Mouse (Mus musculus) layer of hippocampus, postnatal 10 days (tissue): ENCODE results near the gene Anxa11. TPM values are rescaled to one million over a fixed set of nuclear protein-coding genes. Genes with fewer than 3 reads are reported as not detected.
"Not testable (repeated sequence)": the region's sequence is repeated elsewhere in the genome, so short reads cannot be mapped to it uniquely, and the experiment has no call there.

Experiments used
- DNase-seq, 2 experiments: peaks; one replicate each; pipeline ENCODE4 v3.0.0; 2021; ENCODE audit warnings: low spot score in 2 of 2
- total RNA-seq, 2 experiments: library from RNA; stranded (reverse); gene quantifications; 2 replicates each; pipeline ENCODE4 v1.2.3; 2021

Gene Anxa11
- total RNA-seq, 2 experiments from 2014 or later = 16.6 to 17.0 TPM

- no peak for DNase-seq
These were observed 25.9 kb downstream of the Anxa11 start for GRCm38 (mm10) chr14:25867834-25868233.

- DNase-seq = no peak
These were observed 26.8 kb downstream of the Anxa11 start for GRCm38 (mm10) chr14:25868706-25869105.

DNA sequence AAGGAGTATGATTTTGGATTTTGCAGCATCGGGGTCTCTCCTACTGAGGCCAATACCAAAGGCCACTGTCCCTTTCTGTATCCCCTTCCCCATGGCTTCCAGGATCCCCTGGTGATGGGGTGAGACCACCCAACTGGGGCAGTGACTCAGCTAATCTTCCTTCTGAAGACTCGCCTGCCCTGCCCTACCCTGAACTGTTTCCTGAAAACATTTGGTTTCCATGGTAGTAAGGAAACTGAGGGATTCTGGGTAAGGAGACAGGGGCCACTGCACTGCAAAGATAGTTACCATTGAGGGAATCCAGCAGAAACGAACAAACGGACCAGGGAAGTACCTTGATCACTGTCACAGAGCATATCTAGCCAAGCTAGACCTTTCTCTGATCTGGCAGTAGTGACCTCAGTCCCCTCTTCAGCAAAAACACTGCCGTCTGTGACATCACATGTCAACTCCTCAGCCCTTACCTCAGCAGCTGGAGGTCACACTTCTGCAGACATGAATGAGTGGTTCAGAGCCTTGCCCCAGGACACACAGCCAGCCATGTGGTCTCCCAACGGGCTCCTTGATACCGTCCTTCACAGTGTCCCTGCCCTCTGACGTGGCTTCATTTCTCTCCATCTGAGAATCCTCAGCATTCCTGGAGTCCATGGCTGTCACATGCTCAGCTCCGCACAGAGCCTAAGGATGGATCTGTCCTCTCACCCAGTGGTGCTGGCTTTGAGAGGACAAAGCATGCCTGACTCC, 27.4 kb downstream of the Anxa11 start:
- no peak for DNase-seq

DNA sequence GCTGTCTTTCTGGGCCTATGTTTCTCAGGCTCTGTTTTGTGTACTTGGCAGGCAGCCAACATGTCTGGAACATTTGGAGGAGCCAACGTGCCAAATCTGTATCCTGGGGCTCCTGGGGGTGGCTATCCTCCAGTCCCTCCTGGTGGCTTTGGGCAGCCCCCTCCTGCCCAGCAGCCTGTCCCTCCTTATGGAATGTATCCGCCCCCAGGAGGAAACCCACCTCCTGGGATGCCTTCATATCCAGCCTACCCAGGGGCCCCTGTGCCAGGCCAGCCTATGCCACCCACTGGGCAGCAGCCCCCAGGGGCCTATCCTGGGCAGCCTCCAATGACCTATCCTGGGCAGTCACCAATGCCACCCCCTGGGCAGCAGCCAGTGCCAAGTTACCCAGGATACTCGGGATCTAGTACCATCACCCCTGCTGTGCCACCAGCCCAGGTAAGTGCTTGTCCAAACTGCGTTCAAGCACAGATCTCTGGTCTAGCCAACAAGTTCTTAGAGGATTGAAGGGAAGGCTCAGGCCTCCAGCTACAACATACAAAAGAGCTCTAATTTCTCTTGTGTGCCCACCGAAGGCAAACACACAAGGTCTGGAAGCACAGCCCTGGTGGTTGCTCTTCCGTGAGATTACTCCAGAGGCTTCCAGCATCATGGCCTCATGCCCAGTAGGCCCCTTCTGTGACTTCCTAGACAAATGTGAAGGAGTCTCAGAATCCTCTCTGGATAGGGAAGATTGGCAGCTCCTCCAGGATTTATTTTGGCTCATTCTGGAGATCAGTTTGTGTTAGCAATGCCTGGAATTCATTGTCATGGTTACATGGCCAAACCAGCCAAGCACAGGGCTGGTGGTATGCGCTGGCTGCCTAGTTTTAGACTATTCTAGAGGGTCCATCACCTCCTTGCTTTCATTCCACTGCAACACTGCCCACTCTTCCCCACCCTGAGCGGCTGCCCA, 30.8 kb downstream of the Anxa11 start:
- DNase-seq = peak; percentile 59 to 61

GRCm38 (mm10) chr14:25876640-25877039, 34.7 kb downstream of the Anxa11 start:
- DNase-seq = not testable (repeated sequence)

- DNase-seq = not testable (repeated sequence)
These were observed 39.8 kb downstream of the Anxa11 start for GRCm38 (mm10) chr14:25881769-25882168.

DNA sequence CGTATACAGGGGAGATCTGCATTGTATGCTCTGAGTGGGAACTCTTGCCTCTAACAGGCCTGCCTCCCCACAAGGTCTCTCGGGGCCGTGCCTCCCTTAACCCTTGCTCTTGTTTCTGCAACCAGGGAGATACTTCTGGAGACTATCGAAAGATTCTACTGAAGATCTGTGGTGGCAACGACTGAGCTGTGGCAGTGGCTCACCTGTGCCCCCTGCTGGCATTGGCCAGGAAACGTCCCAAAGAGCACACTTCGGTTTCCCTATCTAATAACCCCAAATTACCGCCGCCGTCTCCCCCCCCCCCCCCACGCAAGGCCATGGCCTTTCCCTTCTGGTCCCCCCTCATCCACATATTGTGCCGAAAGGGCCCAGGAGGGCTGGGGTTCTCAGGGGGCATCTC, 43.9 kb downstream of the Anxa11 start:
- DNase-seq = not testable (repeated sequence)

DNA sequence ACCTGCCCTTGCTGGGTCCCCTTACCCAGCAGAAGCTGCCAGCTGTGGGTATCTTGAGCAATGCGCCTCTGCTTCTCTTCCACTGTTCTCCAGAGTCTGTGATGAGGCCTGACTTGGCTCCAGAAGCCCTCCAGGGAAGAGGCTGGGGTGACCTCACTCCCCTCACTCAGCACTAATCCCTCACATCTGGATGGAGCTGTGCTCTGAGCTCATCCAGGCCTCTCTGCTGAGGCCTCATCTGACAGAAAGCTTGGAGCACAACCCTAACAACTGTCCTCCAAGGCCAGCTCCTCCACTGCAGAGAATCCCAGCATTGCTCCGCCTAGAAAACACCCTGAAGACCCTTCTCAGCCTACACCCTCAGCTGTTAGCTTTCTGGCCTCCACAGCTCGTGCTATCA, 52.6 kb downstream of the Anxa11 start:
- not testable (repeated sequence) for DNase-seq

DNA sequence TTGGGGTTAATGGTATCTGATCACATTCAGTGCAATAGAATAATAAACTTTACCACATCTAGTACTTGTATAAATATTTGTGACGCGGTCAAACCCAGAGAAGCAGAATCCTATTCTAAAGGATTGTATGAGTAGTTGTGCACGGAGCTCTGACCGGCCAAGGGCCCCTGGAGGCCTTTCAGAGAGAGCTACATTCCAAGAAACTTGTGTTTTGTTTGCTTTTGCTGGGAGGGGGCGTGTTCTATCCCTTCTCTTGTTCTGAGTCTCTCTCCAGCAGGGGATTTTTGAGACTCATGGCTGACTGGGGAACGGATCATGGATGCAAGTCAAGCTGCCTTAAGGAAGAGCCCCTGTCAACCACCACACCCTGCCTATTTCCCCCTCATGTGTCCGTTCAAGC, 53.7 kb downstream of the Anxa11 start:
- not testable (repeated sequence) for DNase-seq

DNA sequence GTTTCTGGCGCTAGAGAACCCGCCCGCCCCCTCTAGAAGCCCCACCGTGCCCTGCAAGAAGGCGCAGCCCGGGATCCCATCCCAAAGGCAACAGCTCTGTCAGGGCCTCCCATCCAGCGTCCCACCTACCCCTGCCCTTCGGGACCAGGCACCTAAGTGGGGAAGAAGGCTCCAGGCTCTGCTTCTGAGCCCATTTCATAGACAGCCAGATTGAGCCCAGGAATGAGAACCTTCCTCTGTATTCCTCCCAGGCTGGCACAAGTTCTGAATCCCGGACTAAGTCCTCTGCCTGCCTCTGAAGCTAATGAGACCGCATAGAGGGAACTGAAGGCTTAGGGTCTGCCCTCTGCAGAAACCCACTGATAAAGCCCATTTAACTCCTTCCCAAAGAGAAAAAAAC, 61.0 kb downstream of the Anxa11 start, which contains the start of gene Plac9a:
Gene Plac9a (minus strand): TSS at position 101 of the 400 bp plus-strand sequence.
- DNase-seq = not testable (repeated sequence)

DNA sequence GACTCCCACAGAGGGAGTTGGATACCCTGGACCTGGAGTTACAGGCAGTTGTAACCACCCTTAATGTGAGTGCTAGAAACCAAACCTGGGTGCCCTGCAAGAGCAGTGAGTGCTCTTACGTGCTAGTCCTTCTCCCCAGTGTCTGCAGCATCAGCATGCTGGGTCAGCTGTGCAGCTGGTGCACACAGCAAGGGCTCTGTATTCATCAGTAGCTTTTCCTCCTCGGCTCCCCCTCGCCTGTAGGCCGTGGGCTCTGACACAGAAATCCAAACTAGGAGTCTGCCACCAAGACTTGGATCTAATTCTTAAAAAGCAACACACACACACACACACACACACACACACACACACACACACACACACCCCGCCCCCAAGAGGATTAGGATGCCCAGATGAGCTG, 63.3 kb downstream of the Anxa11 start:
- peak; percentile 1 to 5 for DNase-seq

DNA sequence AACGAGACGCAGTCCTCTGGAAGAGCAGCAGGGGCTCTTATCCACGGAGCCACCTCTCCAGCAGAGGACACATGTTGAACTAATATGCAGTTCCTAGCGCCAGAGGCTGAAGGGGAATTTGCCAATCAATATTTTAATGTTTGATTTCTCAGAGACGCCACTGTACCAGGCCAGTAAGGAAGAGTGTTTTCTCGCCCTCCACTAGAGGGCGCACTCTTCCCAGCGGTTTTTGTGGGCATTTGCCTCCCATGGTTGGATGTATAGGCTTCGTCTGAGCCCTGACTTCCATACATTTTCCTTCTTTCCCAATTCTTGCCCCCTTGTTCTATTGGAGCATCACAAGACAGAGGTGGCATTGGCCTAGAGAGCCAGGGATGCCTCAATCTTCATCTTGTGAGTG, 65.3 kb downstream of the Anxa11 start:
- not testable (repeated sequence) for DNase-seq

GRCm38 (mm10) chr14:25908976-25909375, 67.0 kb downstream of the Anxa11 start:
- not testable (repeated sequence) for DNase-seq

- not testable (repeated sequence) for DNase-seq
These were observed 76.6 kb downstream of the Anxa11 start for GRCm38 (mm10) chr14:25918427-25919170.

DNA sequence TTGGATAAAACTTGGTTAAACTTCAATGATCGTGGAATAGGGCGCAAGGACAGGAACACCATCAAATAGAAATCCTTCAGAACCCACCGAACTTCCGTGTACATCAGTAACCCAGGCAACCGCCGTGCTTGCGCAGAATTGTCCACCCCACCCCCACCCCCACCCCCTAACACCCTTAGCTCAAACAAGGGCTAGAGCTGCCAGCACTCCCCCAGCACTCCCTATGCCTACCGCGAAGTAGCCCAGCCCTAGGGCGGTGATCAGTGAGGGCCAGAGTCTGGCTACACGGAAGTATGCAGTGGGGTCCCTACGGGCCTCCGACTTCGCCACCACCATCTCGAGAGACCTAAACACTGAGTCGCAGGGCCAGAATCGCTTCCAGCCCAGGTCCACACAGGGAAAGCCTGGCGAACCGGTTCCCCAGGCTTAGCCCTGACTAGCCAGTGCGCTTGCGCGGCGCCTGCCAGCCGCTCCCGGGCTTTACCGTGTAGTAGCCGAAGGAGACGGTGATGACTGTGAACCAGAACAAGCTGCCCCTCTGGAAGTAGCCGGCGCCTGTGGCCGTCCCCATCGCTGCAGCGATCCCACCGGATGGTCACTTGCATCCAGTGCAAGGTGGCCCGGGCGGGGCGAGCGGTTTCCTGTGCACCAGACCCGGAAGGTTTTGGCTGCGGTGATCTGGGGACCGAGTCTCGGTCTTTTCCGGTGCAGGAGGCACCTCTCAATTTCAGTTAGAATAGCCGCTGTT, 85.0 kb downstream of the Anxa11 start:
- DNase-seq = not testable (repeated sequence)

DNA sequence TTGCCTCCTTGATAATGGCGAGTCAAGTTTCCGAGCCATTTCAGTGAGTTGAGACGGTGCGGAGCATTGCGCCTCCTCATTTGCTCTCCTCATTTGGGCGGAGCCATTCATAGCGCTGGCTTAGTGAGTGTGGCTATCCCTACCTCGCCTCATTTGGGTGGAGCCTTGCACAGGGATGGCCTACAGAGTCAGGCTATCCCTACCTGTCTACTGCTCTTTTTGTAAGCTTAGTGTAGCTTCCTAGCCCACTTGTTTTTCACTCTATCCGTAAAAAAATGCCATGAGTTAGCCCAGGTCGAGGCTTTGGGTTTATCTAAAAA, 85.6 kb downstream of the Anxa11 start, which contains the start of gene Tmem254a:
Gene Tmem254a (minus strand): TSS at position 111 of the 320 bp plus-strand sequence.
- DNase-seq = not testable (repeated sequence)
